In genomic region chr16:94659394-94659793, GRCm38 (mm10) we compare ENCODE assay signal across 9 mouse cellular contexts.
"Had no signal": no experiment of that assay in that cellular context is flagged by ENCODE, and none has a peak within 500 bp of the region (broad histone marks: within the 10 kb centered on the region; RNA-seq: fewer than 3 reads in every experiment).

No protein-coding gene starts in this region.

- DNase-seq: kidney, adult 2 months; kidney, postnatal 14 days; lung, adult 18-20 months; thymus, postnatal 14 days had no signal

- H3K27ac ChIP-seq: kidney, embryonic 15.5 days; limb, embryonic 13.5 days; liver, embryonic 14.5 days; midbrain, embryonic 13.5 days; stomach, postnatal 0 days had no signal

- H3K27me3 ChIP-seq: kidney, embryonic 15.5 days; limb, embryonic 13.5 days; midbrain, embryonic 13.5 days had no signal

- ATAC-seq: midbrain, embryonic 13.5 days had no signal

- H3K4me3 ChIP-seq: kidney, embryonic 15.5 days; limb, embryonic 13.5 days; midbrain, embryonic 13.5 days had no signal
